Mouse (Mus musculus) neural tube, embryonic 14.5 days (tissue): ENCODE results near the gene Bin2. TPM values are rescaled to one million over a fixed set of nuclear protein-coding genes. Genes with fewer than 3 reads are reported as not detected.

Experiments used
- ATAC-seq: fragments of 200-750 bp; cut with Nextera tagmentation; 2 replicates; pipeline ENCODE4 v1.8.0; 2017; ENCODE audit warnings: low read depth, mild to moderate bottlenecking, moderate TSS enrichment, moderate library complexity
- H3K27ac ChIP-seq: fragments of 300-500 bp; sonication (generic); 2 replicates; pipeline ENCODE4 v1.5.1; 2014; ENCODE audit warnings: low read depth, mild to moderate bottlenecking, control low read depth, low read length, moderate library complexity, mixed read lengths
- H3K27me3 ChIP-seq: fragments of 300-500 bp; sonication (generic); 2 replicates; pipeline ENCODE4 v1.6.1; 2014; ENCODE audit warnings: low read length; ENCODE audit not compliant: control insufficient read depth, insufficient read depth
- H3K36me3 ChIP-seq: fragments of 300-500 bp; sonication (generic); 2 replicates; pipeline ENCODE4 v1.6.1; 2014; ENCODE audit warnings: low read length, mixed read lengths; ENCODE audit not compliant: control insufficient read depth, insufficient read depth
- H3K4me1 ChIP-seq: fragments of 300-500 bp; sonication (generic); 2 replicates; pipeline ENCODE4 v1.6.1; 2014; ENCODE audit warnings: low read length; ENCODE audit not compliant: control insufficient read depth, insufficient read depth
- H3K4me2 ChIP-seq: fragments of 300-500 bp; sonication (generic); 2 replicates; pipeline ENCODE4 v1.6.1; 2014; ENCODE audit warnings: mild to moderate bottlenecking, low read depth, low read length, control low read depth
- H3K4me3 ChIP-seq: fragments of 300-500 bp; sonication (generic); 2 replicates; pipeline ENCODE4 v1.5.1; 2014; ENCODE audit warnings: low read depth, low read length, control low read depth, mixed read lengths
- H3K9ac ChIP-seq: fragments of 300-500 bp; sonication (generic); replicated peaks from 2 replicates; pipeline ENCODE4 v1.6.1; 2014; ENCODE audit warnings: low read depth, mild to moderate bottlenecking, control low read depth, low read length, mixed read lengths
- H3K9me3 ChIP-seq: fragments of 300-500 bp; sonication (generic); 2 replicates; pipeline ENCODE4 v1.6.1; 2016; ENCODE audit warnings: low read length; ENCODE audit not compliant: control insufficient read depth
- WGBS: fragments of 180-500 bp; shearing (Covaris S2); extraction: QIAGEN DNeasy Blood & Tissue Kit; methylation state at CpG from one replicate; pipeline ENCODE4 v1.1.7; 2014; 5-methylcytosine and 5-hydroxymethylcytosine counted together
- polyA plus RNA-seq: library from polyadenylated mRNA; unstranded; fragments of >200 nt; fragmentation: Nextera tagmentation; extraction: Ambion mirVana; gene quantifications from 2 replicates; pipeline ENCODE4 v1.2.1, GENCODE M21; 2014

Bin2 gene
- polyA plus RNA-seq, 1 experiment from 2014 or later, result 1.4 TPM

DNA sequence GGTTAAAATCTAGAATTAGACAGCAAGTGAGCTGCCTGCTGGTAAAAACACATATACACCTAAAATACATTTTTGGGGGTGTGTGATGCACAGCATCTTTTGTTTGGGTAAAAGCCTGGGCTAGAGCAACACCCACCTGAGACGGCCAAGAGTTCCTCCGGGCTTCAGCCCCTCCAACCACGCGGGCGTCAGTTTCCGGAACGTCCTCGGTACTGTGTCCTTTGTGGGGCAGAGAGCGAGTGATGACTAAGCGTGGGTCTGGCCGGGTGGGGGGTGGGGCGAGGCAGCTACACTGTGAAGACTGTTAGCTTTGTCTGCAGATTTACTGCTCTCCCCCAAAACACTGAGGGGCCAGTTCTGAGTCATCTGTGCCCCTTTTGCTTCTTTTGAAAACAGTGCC lies 17.6 kb upstream of the Bin2 start:
- Histone ChIP-seq H3K36me3 (no peaks in the 10 kb centered on the region), H3K9ac (no peak overlapping the region), H3K4me2 (no peak overlapping the region), H3K9me3 (no peaks in the 10 kb centered on the region; the same call in 1 of the 2 replicates), H3K4me3 (no peak overlapping the region), H3K27ac (no peak overlapping the region), H3K27me3 (no peaks in the 10 kb centered on the region), H3K4me1 (0 out of 2 replicates have a peak, but pooled peaks cover 3% of the 10 kb centered on the region)
- ATAC-seq, result no peak
- 37% methylated on average over 12 of the region's 12 CpGs for whole genome bisulfite sequencing

GRCm38 (mm10) chr15:100686434-100686833 lies 17.1 kb upstream of the Bin2 start:
- Histone ChIP-seq H3K4me3 (no peak overlapping the region), H3K4me1 (0 out of 2 replicates have a peak, but pooled peaks cover 3% of the 10 kb centered on the region), H3K9ac (no peak overlapping the region), H3K4me2 (no peak overlapping the region), H3K27me3 (no peaks in the 10 kb centered on the region), H3K36me3 (no peaks in the 10 kb centered on the region), H3K9me3 (no peaks in the 10 kb centered on the region; the same call in 1 of the 2 replicates), H3K27ac (no peak overlapping the region)
- 80% methylated on average over 6 of the region's 6 CpGs for WGBS
- ATAC-seq, result no peak

DNA sequence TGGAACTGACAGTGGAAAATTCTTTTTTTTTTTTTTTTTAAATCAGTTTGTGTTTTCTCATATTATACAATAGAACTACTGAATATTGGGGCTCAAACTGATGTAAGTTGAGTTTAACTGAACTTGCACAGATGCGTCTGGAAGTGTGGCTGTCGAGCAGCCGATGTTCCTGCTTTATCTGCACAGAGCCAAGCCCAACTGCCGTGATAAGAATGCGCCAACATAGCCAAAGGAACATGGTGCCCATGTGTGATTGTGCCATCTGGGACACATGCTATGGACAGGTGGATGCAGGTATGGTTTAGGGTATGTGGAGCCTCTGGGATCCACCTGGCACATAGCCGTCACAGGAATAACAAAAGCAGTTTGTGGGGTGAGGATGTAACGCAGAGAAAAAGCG lies 16.5 kb upstream of the Bin2 start:
- Histone ChIP-seq H3K4me2 (no peak overlapping the region), H3K9ac (no peak overlapping the region), H3K27me3 (no peaks in the 10 kb centered on the region), H3K4me3 (no peak overlapping the region), H3K9me3 (no peaks in the 10 kb centered on the region; the same call in 1 of the 2 replicates), H3K4me1 (0 out of 2 replicates have a peak, but pooled peaks cover 3% of the 10 kb centered on the region), H3K36me3 (no peaks in the 10 kb centered on the region), H3K27ac (no peak overlapping the region)
- WGBS, result 93% methylated on average over 8 of the region's 8 CpGs
- no peak for ATAC-seq

GRCm38 (mm10) chr15:100685255-100685654 lies 15.9 kb upstream of the Bin2 start:
- H3K27me3 ChIP-seq, result no peaks in the 10 kb centered on the region
- no peak for ATAC-seq
- H3K4me2 ChIP-seq, result no peak overlapping the region
- H3K9me3 ChIP-seq, result no peaks in the 10 kb centered on the region; the same call in 1 of the 2 replicates
- 0 out of 2 replicates have a peak, but pooled peaks cover 3% of the 10 kb centered on the region for H3K4me1 ChIP-seq
- 18% methylated on average over 13 of the region's 13 CpGs for WGBS
- H3K9ac ChIP-seq, result no peak overlapping the region
- no peak overlapping the region for H3K4me3 ChIP-seq
- no peak overlapping the region for H3K27ac ChIP-seq
- H3K36me3 ChIP-seq, result no peaks in the 10 kb centered on the region

DNA sequence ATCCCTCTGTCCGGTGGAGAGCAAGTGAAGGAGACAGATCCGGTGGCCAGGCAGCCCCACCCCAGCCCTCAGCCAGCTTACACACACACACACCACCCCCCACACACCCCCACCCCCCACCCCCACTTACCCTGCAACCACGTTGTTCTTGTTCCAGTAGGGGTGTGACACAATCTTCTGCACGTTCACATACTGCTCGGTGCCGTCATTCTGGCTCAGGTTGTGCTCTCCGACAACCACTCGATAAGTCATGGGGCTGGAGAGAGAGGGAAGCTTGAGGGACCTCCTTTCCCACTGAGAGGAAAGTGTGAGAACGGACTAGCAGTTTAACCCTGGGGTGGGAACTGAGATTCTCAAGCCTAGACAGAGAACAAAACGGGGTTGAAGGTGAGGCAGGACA lies 15.1 kb upstream of the Bin2 start:
- 0 out of 2 replicates have a peak, but pooled peaks cover 3% of the 10 kb centered on the region for H3K4me1 ChIP-seq
- WGBS, result 65% methylated on average over 10 of the region's 10 CpGs
- H3K27me3 ChIP-seq, result no peaks in the 10 kb centered on the region
- ATAC-seq, result no peak
- no peak overlapping the region for H3K4me3 ChIP-seq
- H3K9me3 ChIP-seq, result no peaks in the 10 kb centered on the region
- H3K9ac ChIP-seq, result no peak overlapping the region
- no peak overlapping the region for H3K4me2 ChIP-seq
- H3K36me3 ChIP-seq, result no peaks in the 10 kb centered on the region
- no peak overlapping the region for H3K27ac ChIP-seq

DNA sequence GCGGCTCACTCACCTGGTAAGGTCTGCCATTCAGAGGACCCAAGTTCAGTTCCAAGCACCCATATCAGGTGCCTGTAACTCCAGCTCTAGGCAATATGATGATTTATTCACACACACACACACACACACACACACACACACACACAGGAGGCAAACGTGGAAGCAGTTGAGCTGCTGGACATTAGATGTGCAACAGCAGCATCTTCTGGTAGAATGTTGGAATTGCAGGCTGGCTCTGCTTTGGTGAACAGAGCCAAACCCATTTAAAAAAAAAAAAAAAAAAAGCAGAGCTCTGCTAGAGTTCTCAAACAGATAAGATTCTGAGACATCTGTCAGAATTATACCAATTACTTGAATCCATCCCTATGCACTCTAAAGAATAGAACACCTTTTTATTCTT lies 13.7 kb upstream of the Bin2 start:
- 46% methylated on average over 2 of the region's 2 CpGs for WGBS

GRCm38 (mm10) chr15:100681770-100682169 lies 12.4 kb upstream of the Bin2 start:
- Histone ChIP-seq H3K36me3 (no peaks in the 10 kb centered on the region), H3K27ac (no peak overlapping the region), H3K4me2 (no peak overlapping the region), H3K9ac (no peak overlapping the region), H3K27me3 (no peaks in the 10 kb centered on the region), H3K9me3 (no peaks in the 10 kb centered on the region), H3K4me1 (no peaks in the 10 kb centered on the region), H3K4me3 (no peak overlapping the region)
- no peak for ATAC-seq
- 36% methylated on average over 7 of the region's 7 CpGs for WGBS

More for the DNA sequence above, 13.7 kb upstream of the Bin2 start:
- no peak overlapping the region for H3K4me2 ChIP-seq
- H3K9me3 ChIP-seq, result no peaks in the 10 kb centered on the region
- no peak for ATAC-seq
- H3K27me3 ChIP-seq, result no peaks in the 10 kb centered on the region
- H3K4me3 ChIP-seq, result no peak overlapping the region
- H3K27ac ChIP-seq, result no peak overlapping the region
- 0 out of 2 replicates have a peak, but pooled peaks cover 3% of the 10 kb centered on the region for H3K4me1 ChIP-seq
- H3K9ac ChIP-seq, result no peak overlapping the region
- H3K36me3 ChIP-seq, result no peaks in the 10 kb centered on the region

GRCm38 (mm10) chr15:100680381-100680780 lies 11.0 kb upstream of the Bin2 start:
- ATAC-seq, result no peak
- H3K4me3 ChIP-seq, result no peak overlapping the region
- H3K27me3 ChIP-seq, result no peaks in the 10 kb centered on the region
- H3K4me1 ChIP-seq, result no peaks in the 10 kb centered on the region
- WGBS, result 72% methylated on average over 3 of the region's 3 CpGs
- no peaks in the 10 kb centered on the region for H3K36me3 ChIP-seq
- H3K9ac ChIP-seq, result no peak overlapping the region
- no peaks in the 10 kb centered on the region for H3K9me3 ChIP-seq
- no peak overlapping the region for H3K4me2 ChIP-seq
- H3K27ac ChIP-seq, result no peak overlapping the region

DNA sequence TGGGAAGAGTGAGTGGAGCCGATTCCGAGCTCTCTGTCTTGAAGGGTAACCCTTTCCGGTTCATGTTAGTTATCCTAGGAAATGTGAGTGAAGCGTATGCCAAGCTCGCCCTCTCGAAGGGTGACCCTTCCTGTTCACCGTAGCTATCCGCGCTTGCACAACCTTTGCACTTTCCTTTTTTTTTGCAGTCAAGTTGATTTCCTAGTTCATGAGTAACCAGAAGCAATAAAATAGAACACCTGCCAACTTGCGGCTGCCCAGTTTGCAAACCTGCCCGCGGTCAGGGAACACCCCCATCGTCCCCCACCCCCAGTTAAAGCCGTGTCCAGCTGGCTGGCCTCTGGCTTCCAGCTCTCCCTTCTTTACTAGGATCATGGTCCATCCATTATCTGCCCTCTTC lies 9.7 kb upstream of the Bin2 start:
- H3K9ac ChIP-seq, result no peak overlapping the region
- no peak for ATAC-seq
- no peak overlapping the region for H3K4me2 ChIP-seq
- no peak overlapping the region for H3K4me3 ChIP-seq
- H3K9me3 ChIP-seq, result no peaks in the 10 kb centered on the region
- no peak overlapping the region for H3K27ac ChIP-seq
- no peaks in the 10 kb centered on the region for H3K27me3 ChIP-seq
- no peaks in the 10 kb centered on the region for H3K36me3 ChIP-seq
- WGBS, result 78% methylated on average over 14 of the region's 14 CpGs
- H3K4me1 ChIP-seq, result no peaks in the 10 kb centered on the region
